15 mouse cellular contexts compared by ENCODE assay signal in genomic region chr10:63947266-63947665, GRCm38 (mm10). TPM values are rescaled to one million over a fixed set of nuclear protein-coding genes. Genes with fewer than 3 reads are reported as not detected.
DNase-seq lines count a peak whose midpoint lies in the region.
"Had no signal": no experiment of that assay in that cellular context is flagged by ENCODE, and none has a peak within 500 bp of the region (broad histone marks: within the 10 kb centered on the region; RNA-seq: fewer than 3 reads in every experiment).

No protein-coding gene starts in this region.

- intact Hi-C loops in left cerebral cortex, postnatal 4 days (cut with DNase I): no loop called here

- DNase-seq in left cerebral cortex, adult 11 months (ENCODE audit: low spot score): peak; percentile 40
- DNase-seq in left cerebral cortex, postnatal 4 days: no peak
- DNase-seq in cerebellum, adult 18-20 months: peak; percentile 57 to 62
- DNase-seq in cerebellum, postnatal 10 days: peak; percentile 11 to 30
- DNase-seq in right cerebral cortex, postnatal 14 days: peak; percentile 14
- DNase-seq in kidney, adult 11 months: no peak
- no peak for DNase-seq in kidney, adult 8-10 months
- DNase-seq in kidney, adult 18-20 months: no peak
- DNase-seq: gastrocnemius, postnatal 25 days; heart, postnatal 10 days; kidney, postnatal 10 days; midbrain, embryonic 14.5 days; thymus, postnatal 25 days had no signal

RNA-seq across cellular contexts. Expression of gene Gm10118, which starts 20.0 kb away (rescaled TPM):
- total RNA-seq in left cerebral cortex, postnatal 4 days (2021): 1 to 10 TPM; 3.5 to 4.3 TPM
- total RNA-seq: ES-E14; gastrocnemius, postnatal 25 days; heart, postnatal 10 days; megakaryocyte, adult 5-6 weeks had no signal

Comparison
In these comparisons a context has a peak if more than half of its experiments do, and no peak if none do; other contexts are left out.
1. DNase-seq: peak in left cerebral cortex, adult 11 months (single experiment), cerebellum, adult 18-20 months (2 of 2), cerebellum, postnatal 10 days (2 of 2) and right cerebral cortex, postnatal 14 days (single experiment); none in left cerebral cortex, postnatal 4 days (single experiment), kidney, adult 11 months (single experiment), kidney, adult 8-10 months (0 of 2) and kidney, adult 18-20 months (single experiment).